Comparison of ENCODE assay signal across 9 mouse cellular contexts in genomic region chrX:137570321-137571195, GRCm38 (mm10). TPM values are rescaled to one million over a fixed set of nuclear protein-coding genes. Genes with fewer than 3 reads are reported as not detected.
DNase-seq lines count a peak whose midpoint lies in the region; ATAC-seq lines count a peak whose summit lies in the region.
"Had no signal": no experiment of that assay in that cellular context is flagged by ENCODE, and none has a peak within 500 bp of the region (broad histone marks: within the 10 kb centered on the region; RNA-seq: fewer than 3 reads in every experiment).

Gene Il1rapl2 (plus strand): TSS chrX:137570608.

- no peaks in the 10 kb centered on the region for H3K4me1 ChIP-seq in kidney, embryonic 15.5 days
- no peaks in the 10 kb centered on the region for H3K4me1 ChIP-seq in embryonic facial prominence, embryonic 14.5 days (ENCODE audit: control insufficient read depth, insufficient read depth, low read length)
- H3K4me1 ChIP-seq in intestine, embryonic 14.5 days (replicated peaks; ENCODE audit: control insufficient read depth, insufficient read depth, low read length): no peaks in the 10 kb centered on the region
- H3K4me1 ChIP-seq in neural tube, embryonic 15.5 days: peaks cover 4% of the 10 kb centered on the region; the same call in 1 of the 2 replicates

- H3K4me3 ChIP-seq in kidney, embryonic 15.5 days (replicated peaks): peak within 1 kb of the TSS; percentile 42
- H3K4me3 ChIP-seq in embryonic facial prominence, embryonic 14.5 days (ENCODE audit: low read depth, low read length): peak within 1 kb of the TSS; percentile 42
- H3K4me3 ChIP-seq in intestine, embryonic 14.5 days (ENCODE audit: low read depth, low read length): peak within 1 kb of the TSS; percentile 32
- peak within 1 kb of the TSS; percentile 47 for H3K4me3 ChIP-seq in neural tube, embryonic 15.5 days (replicated peaks)

- 24% methylated on average over 43 of the region's 47 CpGs for WGBS in kidney, embryonic 15.5 days
- 10% methylated on average over 19 of the region's 47 CpGs for WGBS in embryonic facial prominence, embryonic 14.5 days
- 11% methylated on average over 42 of the region's 47 CpGs for WGBS in intestine, embryonic 14.5 days
- 13% methylated on average over 39 of the region's 47 CpGs for WGBS in neural tube, embryonic 15.5 days

- no peaks in the 10 kb centered on the region for H3K36me3 ChIP-seq in kidney, embryonic 15.5 days
- H3K36me3 ChIP-seq in embryonic facial prominence, embryonic 14.5 days (ENCODE audit: control insufficient read depth, insufficient read depth, low read length): no peaks in the 10 kb centered on the region
- no peaks in the 10 kb centered on the region for H3K36me3 ChIP-seq in intestine, embryonic 14.5 days (ENCODE audit: control insufficient read depth, insufficient read depth, low read length)
- H3K36me3 ChIP-seq in neural tube, embryonic 15.5 days: no peaks in the 10 kb centered on the region

- no peak for DNase-seq in kidney, adult 18-20 months
- peak; percentile 50 for DNase-seq in ZHBTc4 (ENCODE audit: low read depth, low spot score)
- DNase-seq in embryonic facial prominence, embryonic 14.5 days (ENCODE audit: low spot score): peak; percentile 35
- DNase-seq in intestine, embryonic 14.5 days (ENCODE audit: low spot score): peak; percentile 51
- DNase-seq in gastrocnemius, postnatal 25 days: no peak
- no peak for DNase-seq in frontal cortex, postnatal 10 days (ENCODE audit: low spot score in 2 of 2)

- H3K4me2 ChIP-seq in kidney, embryonic 15.5 days: peak within 1 kb of the TSS; percentile 75
- peak within 1 kb of the TSS; percentile 69 for H3K4me2 ChIP-seq in embryonic facial prominence, embryonic 14.5 days (ENCODE audit: low read depth, low read length)
- peak within 1 kb of the TSS; percentile 52 for H3K4me2 ChIP-seq in intestine, embryonic 14.5 days (ENCODE audit: low read length)
- H3K4me2 ChIP-seq in neural tube, embryonic 15.5 days: peak within 1 kb of the TSS; percentile 82

- peaks cover 52% of the 10 kb centered on the region for H3K27me3 ChIP-seq in kidney, embryonic 15.5 days
- peaks cover 56% of the 10 kb centered on the region for H3K27me3 ChIP-seq in embryonic facial prominence, embryonic 14.5 days (replicated peaks; ENCODE audit: control insufficient read depth, insufficient read depth, low read length)
- peaks cover 51% of the 10 kb centered on the region for H3K27me3 ChIP-seq in intestine, embryonic 14.5 days (replicated peaks; ENCODE audit: control insufficient read depth, insufficient read depth, low read length)
- H3K27me3 ChIP-seq in neural tube, embryonic 15.5 days (replicated peaks): peaks cover 33% of the 10 kb centered on the region

- H3K9ac ChIP-seq in kidney, embryonic 15.5 days: no peak within 1 kb of the TSS
- peak within 1 kb of the TSS; percentile 8; the same call in 1 of the 2 replicates for H3K9ac ChIP-seq in embryonic facial prominence, embryonic 14.5 days (ENCODE audit: low read depth, low read length)
- no peak within 1 kb of the TSS for H3K9ac ChIP-seq in intestine, embryonic 14.5 days (ENCODE audit: low read length)
- peak within 1 kb of the TSS; percentile 41; the same call in 1 of the 2 replicates for H3K9ac ChIP-seq in neural tube, embryonic 15.5 days (replicated peaks)

- no peaks in the 10 kb centered on the region for H3K9me3 ChIP-seq in kidney, embryonic 15.5 days (replicated peaks)
- no peaks in the 10 kb centered on the region for H3K9me3 ChIP-seq in embryonic facial prominence, embryonic 14.5 days (ENCODE audit: control insufficient read depth, low read length)
- H3K9me3 ChIP-seq in intestine, embryonic 14.5 days (ENCODE audit: control insufficient read depth, low read length): no peaks in the 10 kb centered on the region
- no peaks in the 10 kb centered on the region for H3K9me3 ChIP-seq in neural tube, embryonic 15.5 days (replicated peaks)

- peak; percentile 84 for ATAC-seq in kidney, embryonic 15.5 days (replicated peaks; ENCODE audit: low FRiP score)
- ATAC-seq in embryonic facial prominence, embryonic 14.5 days (ENCODE audit: low read depth): peak; percentile 68
- ATAC-seq in intestine, embryonic 14.5 days (replicated peaks; ENCODE audit: low FRiP score, low TSS enrichment, low read depth): 0 out of 2 replicates have a peak, but pooled peaks have one; percentile 32
- ATAC-seq in neural tube, embryonic 15.5 days (ENCODE audit: low FRiP score): peak; percentile 93

- H3K27ac ChIP-seq in kidney, embryonic 15.5 days: no peak within 1 kb of the TSS
- H3K27ac ChIP-seq in embryonic facial prominence, embryonic 14.5 days (replicated peaks; ENCODE audit: low read depth, low read length): no peak within 1 kb of the TSS
- H3K27ac ChIP-seq in intestine, embryonic 14.5 days (ENCODE audit: low read depth): no peak within 1 kb of the TSS
- no peak within 1 kb of the TSS for H3K27ac ChIP-seq in neural tube, embryonic 15.5 days (replicated peaks)

RNA-seq across cellular contexts. Expression of gene Il1rapl2, which starts in this region (rescaled TPM):
- polyA plus RNA-seq in kidney, embryonic 15.5 days (2015; fragmentation: Nextera tagmentation; extraction: Ambion mirVana): 0.32 and 0.68 TPM in 2 replicates
- 1.4 and 1.5 TPM in 2 replicates for polyA plus RNA-seq in embryonic facial prominence, embryonic 14.5 days (2014; fragmentation: Nextera tagmentation; extraction: Ambion mirVana)
- polyA plus RNA-seq in intestine, embryonic 14.5 days (2014; fragmentation: Nextera tagmentation; extraction: Ambion mirVana): 0.18 and 0.42 TPM in 2 replicates
- polyA plus RNA-seq in neural tube, embryonic 15.5 days (2015; fragmentation: Nextera tagmentation; extraction: Ambion mirVana): 3.4 and 3.7 TPM in 2 replicates
- not detected for total RNA-seq in gastrocnemius, postnatal 25 days (2021)
- polyA plus RNA-seq: testis, adult 2 months had no signal

Comparison
In these comparisons a context has a peak if more than half of its experiments do, and no peak if none do; other contexts are left out.
1. Peak in ATAC-seq, H3K4me3 ChIP-seq and H3K4me2 ChIP-seq in kidney, embryonic 15.5 days; RNA of the gene not detected or under 1 TPM.
2. Peak in DNase-seq, ATAC-seq, H3K4me3 ChIP-seq and H3K4me2 ChIP-seq in intestine, embryonic 14.5 days; RNA of the gene not detected or under 1 TPM.
3. ATAC-seq: peak in every context shown above with its lines; median percentile 93 in neural tube, embryonic 15.5 days; 84 in kidney, embryonic 15.5 days; 68 in embryonic facial prominence, embryonic 14.5 days; 32 in intestine, embryonic 14.5 days.
4. H3K9ac ChIP-seq: peak in embryonic facial prominence, embryonic 14.5 days (single experiment) and neural tube, embryonic 15.5 days (single experiment); none in kidney, embryonic 15.5 days (single experiment) and intestine, embryonic 14.5 days (single experiment).
5. DNase-seq: peak in ZHBTc4 (single experiment) and embryonic facial prominence, embryonic 14.5 days (single experiment); none in kidney, adult 18-20 months (single experiment), gastrocnemius, postnatal 25 days (single experiment) and frontal cortex, postnatal 10 days (0 of 2).
6. Peak in every context shown above with its lines, with median percentiles within 50 percentile points of each other: H3K4me2 ChIP-seq and H3K4me3 ChIP-seq.